Comparison of ENCODE assay signal across 8 mouse cellular contexts in genomic region chr7:109616034-109616979, GRCm38 (mm10).
A peak's percentile ranks its signal among the peaks of the same experiment; 100 is the strongest.
DNase-seq lines count a peak whose midpoint lies in the region; ATAC-seq and TF ChIP-seq lines count a peak whose summit lies in the region.

No protein-coding gene starts in this region.

- H3K36me3 ChIP-seq in forebrain, postnatal 0 days (ENCODE audit: insufficient read depth): no peaks in the 10 kb centered on the region
- H3K36me3 ChIP-seq in liver, embryonic 16.5 days (ENCODE audit: control insufficient read depth, insufficient read depth): no peaks in the 10 kb centered on the region
- H3K36me3 ChIP-seq in neural tube, embryonic 14.5 days (ENCODE audit: control insufficient read depth, insufficient read depth, low read length): no peaks in the 10 kb centered on the region

- ATAC-seq in forebrain, postnatal 0 days: peak; percentile 97
- ATAC-seq in liver, embryonic 16.5 days (ENCODE audit: low read depth): peak; percentile 89
- peak; percentile 98 for ATAC-seq in neural tube, embryonic 14.5 days (ENCODE audit: low read depth)

- H3K9me3 ChIP-seq in forebrain, postnatal 0 days (ENCODE audit: low read length): no peaks in the 10 kb centered on the region
- no peaks in the 10 kb centered on the region for H3K9me3 ChIP-seq in liver, embryonic 16.5 days (replicated peaks; ENCODE audit: control insufficient read depth, low read length)
- no peaks in the 10 kb centered on the region for H3K9me3 ChIP-seq in neural tube, embryonic 14.5 days (ENCODE audit: control insufficient read depth, low read length)

- TF ChIP-seq CTCF in forebrain, postnatal 0 days (IDR thresholded peaks at IDR 0.05; ENCODE audit: low read depth): no peak

- H3K27ac ChIP-seq in forebrain, postnatal 0 days (ENCODE audit: low read depth, low read length): peak overlapping the region; percentile 70
- peak overlapping the region; percentile 39 for H3K27ac ChIP-seq in liver, embryonic 16.5 days (ENCODE audit: low read length)
- H3K27ac ChIP-seq in neural tube, embryonic 14.5 days (ENCODE audit: low read depth, low read length): peak overlapping the region; percentile 80

- H3K4me3 ChIP-seq in forebrain, postnatal 0 days (ENCODE audit: low read depth, low read length): peak overlapping the region; percentile 40
- H3K4me3 ChIP-seq in liver, embryonic 16.5 days (ENCODE audit: low read depth, low read length): peak overlapping the region; percentile 41
- peak overlapping the region; percentile 34 for H3K4me3 ChIP-seq in neural tube, embryonic 14.5 days (ENCODE audit: low read depth, low read length)

- 3% methylated on average over 25 of the region's 25 CpGs for WGBS in forebrain, postnatal 0 days
- WGBS in large intestine, adult 2 months: 2% methylated on average over 25 of the region's 25 CpGs
- WGBS in liver, embryonic 16.5 days (ENCODE audit: insufficient replicate concordance): 7% methylated on average over 25 of the region's 25 CpGs
- 4% methylated on average over 25 of the region's 25 CpGs for WGBS in neural tube, embryonic 14.5 days

- H3K27me3 ChIP-seq in forebrain, postnatal 0 days (ENCODE audit: insufficient read depth, low read length): no peaks in the 10 kb centered on the region
- H3K27me3 ChIP-seq in liver, embryonic 16.5 days (ENCODE audit: control insufficient read depth, insufficient read depth, low read depth, low read length): no peaks in the 10 kb centered on the region
- no peaks in the 10 kb centered on the region for H3K27me3 ChIP-seq in neural tube, embryonic 14.5 days (ENCODE audit: control insufficient read depth, insufficient read depth, low read length)

- peak overlapping the region; percentile 79 for H3K4me2 ChIP-seq in forebrain, postnatal 0 days (ENCODE audit: low read depth)
- H3K4me2 ChIP-seq in liver, embryonic 16.5 days (ENCODE audit: low read depth, low read length): peak overlapping the region; percentile 58
- peak overlapping the region; percentile 64 for H3K4me2 ChIP-seq in neural tube, embryonic 14.5 days (ENCODE audit: low read depth, low read length)

- H3K9ac ChIP-seq in forebrain, postnatal 0 days: peak overlapping the region; percentile 44
- H3K9ac ChIP-seq in liver, embryonic 16.5 days (ENCODE audit: low read depth, low read length): peak overlapping the region; percentile 48
- H3K9ac ChIP-seq in neural tube, embryonic 14.5 days (replicated peaks; ENCODE audit: low read depth, low read length): peak overlapping the region; percentile 54

- intact Hi-C loops in heart, postnatal 25 days (cut with DNase I): loop anchor here (5.0 kb wide), 1 partner anchor 54 kb away; no protein-coding TSS in a partner anchor

- H3K4me1 ChIP-seq in forebrain, postnatal 0 days (ENCODE audit: insufficient read depth): peaks cover 12% of the 10 kb centered on the region; the same call in 1 of the 2 replicates
- H3K4me1 ChIP-seq in liver, embryonic 16.5 days (ENCODE audit: control insufficient read depth, low read depth, low read length): peaks cover 21% of the 10 kb centered on the region
- peaks cover 16% of the 10 kb centered on the region; the same call in 1 of the 2 replicates for H3K4me1 ChIP-seq in neural tube, embryonic 14.5 days (ENCODE audit: control insufficient read depth, insufficient read depth, low read length)

- DNase-seq in Muller cell, postnatal 12 days (ENCODE audit: inconsistent ontology term): peak; percentile 92
- DNase-seq in cerebellum, adult 8-10 months: peak; percentile 77
- DNase-seq in forebrain, postnatal 0 days: peak; percentile 89
- DNase-seq in heart, postnatal 25 days (ENCODE audit: low spot score): peak; percentile 67
- DNase-seq in large intestine, adult 2 months (ENCODE audit: low read depth, low spot score): peak; percentile 89
- peak; percentile 85 for DNase-seq in testis, postnatal 14 days (ENCODE audit: low spot score)

Comparison
In these comparisons a context has a peak if more than half of its experiments do, and no peak if none do; other contexts are left out.
1. Peak in every context shown above with its lines: DNase-seq, ATAC-seq, H3K4me3 ChIP-seq and H3K27ac ChIP-seq.